Mouse (Mus musculus): Measurements from ENCODE around the gene Gm10720.
"Not testable (repeated sequence)": the region's sequence is repeated elsewhere in the genome, so short reads cannot be mapped to it uniquely, and the experiment has no call there.

DNA sequence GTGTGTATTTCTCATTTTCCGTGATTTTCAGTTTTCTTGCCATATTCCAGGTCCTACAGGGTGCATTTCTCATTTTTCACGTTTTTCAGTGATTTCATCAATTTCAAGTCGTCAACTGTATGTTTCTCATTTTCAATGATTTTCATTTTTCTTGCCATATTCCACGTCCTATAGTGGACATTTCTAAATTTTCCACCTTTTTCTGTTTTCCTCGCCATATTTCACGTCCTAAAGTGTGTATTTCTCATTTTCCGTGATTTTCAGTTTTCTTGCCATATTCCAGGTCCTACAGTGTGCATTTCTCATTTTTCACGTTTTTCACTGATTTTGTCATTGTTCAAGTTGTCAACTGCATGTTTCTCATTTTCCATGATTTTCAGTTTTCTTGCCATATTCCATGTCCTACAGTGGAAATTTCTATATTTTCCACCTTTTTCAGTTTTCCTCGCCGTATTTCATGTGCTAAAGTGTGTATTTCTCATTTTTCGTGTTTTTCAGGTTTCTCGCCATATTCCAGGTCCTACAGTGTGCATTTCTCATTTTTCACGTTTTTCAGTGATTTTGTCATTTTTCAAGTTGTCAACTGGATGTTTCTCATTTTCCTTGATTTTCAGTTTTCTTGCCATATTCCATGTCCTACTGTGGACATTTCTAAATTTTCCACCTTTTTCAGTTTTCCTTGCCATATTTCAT lies 7.0 kb downstream of the Gm10720 start:
- not testable (repeated sequence) for TF ChIP-seq USF1 (IDR thresholded peaks at IDR 0.05; ENCODE audit: low read depth); MYOD1 (IDR thresholded peaks at IDR 0.05; ENCODE audit: control insufficient read depth in 1 of 3, insufficient read length in 2 of 3, low read depth in 2 of 3)
